Mouse (Mus musculus) intestine, embryonic 16.5 days (tissue): ENCODE measurements around the gene Armh3. TPM values are rescaled to one million over a fixed set of nuclear protein-coding genes. Genes with fewer than 3 reads are reported as not detected.

Experiments used
- ATAC-seq: fragments of 200-750 bp; cut with Nextera tagmentation; 2 replicates; pipeline ENCODE4 v1.8.0; 2017; ENCODE audit warnings: moderate TSS enrichment, moderate library complexity
- H3K27ac ChIP-seq: fragments of 300-500 bp; sonication (generic); 2 replicates; pipeline ENCODE4 v1.5.1; 2014; ENCODE audit warnings: mild to moderate bottlenecking, low read length
- H3K27me3 ChIP-seq: fragments of 300-500 bp; sonication (generic); replicated peaks from 2 replicates; pipeline ENCODE4 v1.6.1; 2014; ENCODE audit warnings: low read length, control low read depth, mixed read lengths; ENCODE audit not compliant: control insufficient read depth, insufficient read depth
- H3K36me3 ChIP-seq: fragments of 300-500 bp; sonication (generic); 2 replicates; pipeline ENCODE4 v1.6.1; 2014; ENCODE audit warnings: low read length, control low read depth; ENCODE audit not compliant: control insufficient read depth, insufficient read depth
- H3K4me1 ChIP-seq: fragments of 300-500 bp; sonication (generic); 2 replicates; pipeline ENCODE4 v1.6.1; 2014; ENCODE audit warnings: low read length, control low read depth, mixed read lengths; ENCODE audit not compliant: control insufficient read depth, insufficient read depth
- H3K4me2 ChIP-seq: fragments of 300-500 bp; sonication (generic); 2 replicates; pipeline ENCODE4 v1.6.1; 2014; ENCODE audit warnings: low read depth, low read length, control low read depth
- H3K4me3 ChIP-seq: fragments of 300-500 bp; sonication (generic); 2 replicates; pipeline ENCODE4 v1.5.1; 2014; ENCODE audit warnings: mild to moderate bottlenecking, low read length
- H3K9ac ChIP-seq: fragments of 300-500 bp; sonication (generic); 2 replicates; pipeline ENCODE4 v1.6.1; 2014; ENCODE audit warnings: low read depth, low read length
- H3K9me3 ChIP-seq: fragments of 300-500 bp; sonication (generic); 2 replicates; pipeline ENCODE4 v1.6.1; 2016; ENCODE audit warnings: low read length, control low read depth; ENCODE audit not compliant: control insufficient read depth
- WGBS: fragments of 180-500 bp; shearing (Covaris S2); extraction: QIAGEN DNeasy Blood & Tissue Kit; methylation state at CpG from one replicate; pipeline ENCODE4 v1.1.7; 2014; 5-methylcytosine and 5-hydroxymethylcytosine counted together
- polyA plus RNA-seq: library from polyadenylated mRNA; unstranded; fragments of >200 nt; fragmentation: Nextera tagmentation; extraction: Ambion mirVana; gene quantifications from 2 replicates; pipeline ENCODE4 v1.2.1, GENCODE M21; 2015

The Armh3 gene
- polyA plus RNA-seq, 1 experiment from 2014 or later, result 17.2 TPM

- Histone ChIP-seq H3K4me3 (no peak overlapping the region), H3K27ac (no peak overlapping the region), H3K4me2 (no peak overlapping the region), H3K36me3 (peaks cover 23% of the 10 kb centered on the region), H3K9ac (no peak overlapping the region), H3K9me3 (no peaks in the 10 kb centered on the region), H3K27me3 (no peaks in the 10 kb centered on the region), H3K4me1 (peaks cover 32% of the 10 kb centered on the region)
- no peak for ATAC-seq
- WGBS, result 85% methylated on average over 13 of the region's 13 CpGs
Observed at GRCm38 (mm10) chr19:46035971-46036370, 37.7 kb upstream of the Armh3 start.

GRCm38 (mm10) chr19:46033911-46034310, 35.6 kb upstream of the Armh3 start:
- H3K9me3 ChIP-seq, result no peaks in the 10 kb centered on the region
- H3K27me3 ChIP-seq, result no peaks in the 10 kb centered on the region
- H3K4me3 ChIP-seq, result no peak overlapping the region
- no peak for ATAC-seq
- 94% methylated on average over 11 of the region's 11 CpGs for WGBS
- peaks cover 19% of the 10 kb centered on the region for H3K4me1 ChIP-seq
- peaks cover 30% of the 10 kb centered on the region for H3K36me3 ChIP-seq
- H3K9ac ChIP-seq, result no peak overlapping the region
- no peak overlapping the region for H3K4me2 ChIP-seq
- H3K27ac ChIP-seq, result no peak overlapping the region

GRCm38 (mm10) chr19:46032731-46033510, 34.6 kb upstream of the Armh3 start:
- no peak overlapping the region for H3K4me2 ChIP-seq
- 85% methylated on average over 26 of the region's 26 CpGs for WGBS
- peaks cover 30% of the 10 kb centered on the region for H3K36me3 ChIP-seq
- no peak overlapping the region for H3K27ac ChIP-seq
- no peak overlapping the region for H3K9ac ChIP-seq
- no peaks in the 10 kb centered on the region for H3K27me3 ChIP-seq
- H3K9me3 ChIP-seq, result no peaks in the 10 kb centered on the region
- H3K4me3 ChIP-seq, result no peak overlapping the region
- no peak for ATAC-seq
- peaks cover 12% of the 10 kb centered on the region for H3K4me1 ChIP-seq

GRCm38 (mm10) chr19:46031689-46032432, 33.6 kb upstream of the Armh3 start:
- Histone ChIP-seq H3K27ac (no peak overlapping the region), H3K27me3 (no peaks in the 10 kb centered on the region), H3K4me3 (no peak overlapping the region), H3K9me3 (no peaks in the 10 kb centered on the region), H3K9ac (no peak overlapping the region), H3K4me1 (peaks cover 2% of the 10 kb centered on the region), H3K4me2 (no peak overlapping the region), H3K36me3 (peaks cover 30% of the 10 kb centered on the region)
- WGBS, result 73% methylated on average over 9 of the region's 9 CpGs
- ATAC-seq, result no peak

- WGBS, result 90% methylated on average over 10 of the region's 10 CpGs
- H3K27ac ChIP-seq, result no peak overlapping the region
- no peak for ATAC-seq
- H3K4me2 ChIP-seq, result no peak overlapping the region
- no peak overlapping the region for H3K4me3 ChIP-seq
- peaks cover 24% of the 10 kb centered on the region for H3K36me3 ChIP-seq
- H3K9ac ChIP-seq, result no peak overlapping the region
- no peaks in the 10 kb centered on the region for H3K27me3 ChIP-seq
- H3K9me3 ChIP-seq, result no peaks in the 10 kb centered on the region
- peaks cover 3% of the 10 kb centered on the region; the same call in 1 of the 2 replicates for H3K4me1 ChIP-seq
Observed at GRCm38 (mm10) chr19:46030196-46030983, 32.1 kb upstream of the Armh3 start.

GRCm38 (mm10) chr19:46029652-46030051, 31.4 kb upstream of the Armh3 start:
- Histone ChIP-seq H3K27me3 (no peaks in the 10 kb centered on the region), H3K36me3 (peaks cover 17% of the 10 kb centered on the region), H3K27ac (no peak overlapping the region), H3K4me2 (no peak overlapping the region), H3K4me1 (peaks cover 3% of the 10 kb centered on the region; the same call in 1 of the 2 replicates), H3K9me3 (no peaks in the 10 kb centered on the region), H3K4me3 (no peak overlapping the region), H3K9ac (no peak overlapping the region)
- WGBS, result 79% methylated on average over 1 of the region's 1 CpGs
- ATAC-seq, result no peak

GRCm38 (mm10) chr19:46028747-46029320, 30.5 kb upstream of the Armh3 start:
- H3K36me3 ChIP-seq, result peaks cover 14% of the 10 kb centered on the region
- no peak overlapping the region for H3K4me2 ChIP-seq
- no peaks in the 10 kb centered on the region for H3K27me3 ChIP-seq
- no peak for ATAC-seq
- peaks cover 3% of the 10 kb centered on the region; the same call in 1 of the 2 replicates for H3K4me1 ChIP-seq
- H3K4me3 ChIP-seq, result no peak overlapping the region
- no peaks in the 10 kb centered on the region for H3K9me3 ChIP-seq
- WGBS, result 75% methylated on average over 11 of the region's 11 CpGs
- H3K27ac ChIP-seq, result no peak overlapping the region
- H3K9ac ChIP-seq, result no peak overlapping the region

GRCm38 (mm10) chr19:46026567-46026966, 28.3 kb upstream of the Armh3 start:
- H3K27me3 ChIP-seq, result no peaks in the 10 kb centered on the region
- peaks cover 3% of the 10 kb centered on the region; the same call in 1 of the 2 replicates for H3K4me1 ChIP-seq
- no peak overlapping the region for H3K4me3 ChIP-seq
- no peak overlapping the region for H3K27ac ChIP-seq
- H3K4me2 ChIP-seq, result no peak overlapping the region
- ATAC-seq, result no peak
- H3K9ac ChIP-seq, result no peak overlapping the region
- H3K9me3 ChIP-seq, result no peaks in the 10 kb centered on the region
- 0 out of 2 replicates have a peak, but pooled peaks cover 7% of the 10 kb centered on the region for H3K36me3 ChIP-seq
- WGBS, result 51% methylated on average over 8 of the region's 8 CpGs

GRCm38 (mm10) chr19:46024959-46025358, 26.7 kb upstream of the Armh3 start:
- H3K36me3 ChIP-seq, result 0 out of 2 replicates have a peak, but pooled peaks cover 5% of the 10 kb centered on the region
- no peak overlapping the region for H3K27ac ChIP-seq
- H3K4me3 ChIP-seq, result no peak overlapping the region
- H3K9me3 ChIP-seq, result no peaks in the 10 kb centered on the region
- no peak overlapping the region for H3K4me2 ChIP-seq
- peak; percentile 96 for ATAC-seq
- 46% methylated on average over 6 of the region's 6 CpGs for WGBS
- no peaks in the 10 kb centered on the region for H3K27me3 ChIP-seq
- H3K4me1 ChIP-seq, result peaks cover 3% of the 10 kb centered on the region; the same call in 1 of the 2 replicates
- no peak overlapping the region for H3K9ac ChIP-seq
